Mouse (Mus musculus): ENCODE measurements around the gene Poc1a. TPM values are rescaled to one million over a fixed set of nuclear protein-coding genes. Genes with fewer than 3 reads are reported as not detected.

The Poc1a gene
- polyA plus RNA-seq, 1 experiment: 20.6 TPM

DNA sequence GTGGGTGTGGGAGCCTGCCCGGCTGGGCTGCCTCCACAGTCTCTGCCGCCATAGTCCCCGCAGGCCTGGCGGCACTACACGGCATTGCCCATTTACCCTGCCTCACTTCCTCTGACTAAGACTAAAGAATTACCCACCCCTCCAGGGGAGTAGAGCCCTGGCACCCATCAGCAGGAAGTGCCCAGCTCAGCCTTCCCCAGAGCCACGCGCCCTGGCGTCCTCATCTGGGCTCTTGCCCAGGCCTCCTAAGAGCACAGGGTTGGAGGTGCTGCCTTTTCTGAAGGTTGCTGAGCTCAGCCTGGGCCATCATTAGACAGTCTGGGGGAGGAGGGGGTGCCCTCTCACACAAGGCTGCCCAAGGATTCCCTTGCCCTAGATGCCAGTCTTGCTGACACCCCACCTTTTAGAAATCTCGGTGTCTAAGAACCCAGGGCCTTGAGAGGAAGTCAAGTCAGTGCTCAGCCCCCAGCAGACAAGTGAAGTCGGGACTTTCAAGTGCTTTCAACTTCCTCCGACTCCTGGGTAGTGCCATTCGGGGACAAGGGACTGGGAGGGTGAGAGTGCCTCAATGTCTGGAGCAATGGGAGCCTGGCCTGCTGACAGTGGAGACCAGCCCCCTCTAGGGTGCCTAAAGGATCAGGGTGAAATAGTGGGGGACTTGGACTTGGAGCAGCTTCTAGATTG, 105.5 kb downstream of the Poc1a start:
- Histone ChIP-seq H3K79me2 (ENCODE audit: control insufficient read depth, insufficient read depth) (no peaks in the 10 kb centered on the region), H3K4me3 (ENCODE audit: insufficient read depth, poor library complexity, severe bottlenecking) (no peak overlapping the region), H3K27me3 (ENCODE audit: control insufficient read depth, insufficient read depth, insufficient read length) (no peaks in the 10 kb centered on the region), H3K79me3 (ENCODE audit: low read depth) (no peaks in the 10 kb centered on the region), H3ac (ENCODE audit: control insufficient read depth, insufficient read length, low read depth) (no peak overlapping the region), H3K36me3 (ENCODE audit: control insufficient read depth, insufficient read depth) (no peaks in the 10 kb centered on the region)
- no peak for TF ChIP-seq MAX (IDR thresholded peaks at IDR 0.05)
- no peak for TF ChIP-seq CTCF (IDR thresholded peaks at IDR 0.05; ENCODE audit: control insufficient read depth, insufficient read depth, insufficient read length)

DNA sequence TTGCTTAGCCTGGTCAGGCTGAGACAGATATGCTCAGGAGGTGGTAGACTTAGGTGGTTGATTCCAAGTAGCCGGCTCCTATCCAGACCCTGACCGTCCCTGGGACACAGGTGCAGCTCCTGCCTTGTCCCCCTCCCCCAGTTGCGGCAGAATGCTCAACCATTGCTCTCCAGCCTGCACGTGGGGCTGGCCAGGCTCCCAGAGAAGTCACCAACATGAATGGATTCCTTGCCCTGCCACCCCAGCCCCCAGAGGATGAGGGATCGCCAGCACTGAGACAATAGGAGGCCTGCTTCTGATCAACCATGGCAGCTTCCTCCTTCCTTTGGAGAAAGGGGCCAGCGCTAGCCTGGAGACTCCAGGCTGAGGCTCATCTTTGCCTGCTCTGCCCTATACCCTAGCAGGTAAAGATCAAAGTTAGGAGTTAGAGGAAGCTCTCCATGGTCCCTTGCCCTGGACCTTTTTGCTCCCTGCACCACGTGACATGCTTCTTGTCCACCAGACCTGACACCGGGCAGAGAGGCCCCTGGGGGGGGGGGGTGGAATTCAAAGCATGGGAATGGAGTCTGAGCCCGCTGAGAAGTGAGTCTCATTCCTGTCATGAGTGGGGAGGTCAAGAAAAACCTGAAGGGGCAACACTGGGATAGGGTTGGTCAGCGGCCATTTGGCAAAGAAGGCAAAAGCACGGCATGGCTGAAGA, 112.1 kb downstream of the Poc1a start:
- H3K27me3 ChIP-seq (ENCODE audit: control insufficient read depth, insufficient read depth, insufficient read length): no peaks in the 10 kb centered on the region
- TF ChIP-seq MYOG (IDR thresholded peaks at IDR 0.05; ENCODE audit: control insufficient read depth, extremely low read depth, insufficient read length) (no peak), CEBPB (IDR thresholded peaks at IDR 0.05; ENCODE audit: low read depth) (no peak), CTCF (IDR thresholded peaks at IDR 0.05; ENCODE audit: control insufficient read depth, insufficient read depth, insufficient read length) (no peak), MAX (IDR thresholded peaks at IDR 0.05) (no peak), FOSL1 (IDR thresholded peaks at IDR 0.05; ENCODE audit: insufficient read depth, low read length, poor library complexity, severe bottlenecking) (no peak), MYOD1 (IDR thresholded peaks at IDR 0.05; ENCODE audit: control insufficient read depth, insufficient read length, low read depth) (no peak), USF1 (IDR thresholded peaks at IDR 0.05; ENCODE audit: low read depth) (no peak)
- no peak overlapping the region for H3K4me3 ChIP-seq (ENCODE audit: insufficient read depth, poor library complexity, severe bottlenecking)
- H3K36me3 ChIP-seq (ENCODE audit: control insufficient read depth, insufficient read depth): no peaks in the 10 kb centered on the region
- H3K79me2 ChIP-seq (ENCODE audit: control insufficient read depth, insufficient read depth): no peaks in the 10 kb centered on the region
- H3K79me3 ChIP-seq (ENCODE audit: low read depth): no peaks in the 10 kb centered on the region
- H3ac ChIP-seq (ENCODE audit: control insufficient read depth, insufficient read length, low read depth): no peak overlapping the region

DNA sequence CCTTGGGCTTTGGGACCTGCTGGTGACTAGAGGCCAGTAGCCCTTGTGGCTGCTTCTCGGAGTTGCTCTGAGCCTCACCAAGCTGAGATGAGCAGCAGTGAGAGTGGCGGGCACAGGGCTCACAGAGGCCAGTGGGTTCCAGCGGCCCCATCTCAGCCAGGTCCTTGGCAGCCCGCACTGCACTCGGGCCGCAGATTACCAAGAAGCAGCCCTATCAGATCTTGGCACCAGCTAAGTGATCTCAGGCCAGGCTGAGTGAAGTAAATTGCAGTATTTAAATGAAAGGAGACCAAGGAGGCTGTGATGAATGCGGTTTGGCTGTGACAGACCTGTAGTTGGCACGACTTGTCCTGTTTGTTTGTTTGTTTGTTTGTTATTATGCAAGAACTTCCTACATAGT, 112.7 kb downstream of the Poc1a start:
- no peaks in the 10 kb centered on the region for H3K79me3 ChIP-seq (ENCODE audit: low read depth)
- H3K27me3 ChIP-seq (ENCODE audit: control insufficient read depth, insufficient read depth, insufficient read length): no peaks in the 10 kb centered on the region
- no peaks in the 10 kb centered on the region for H3K79me2 ChIP-seq (ENCODE audit: control insufficient read depth, insufficient read depth)
- no peak for TF ChIP-seq MAX (IDR thresholded peaks at IDR 0.05)
- no peak overlapping the region for H3K4me3 ChIP-seq (ENCODE audit: insufficient read depth, poor library complexity, severe bottlenecking)
- H3ac ChIP-seq (ENCODE audit: control insufficient read depth, insufficient read length, low read depth): no peak overlapping the region
- H3K36me3 ChIP-seq (ENCODE audit: control insufficient read depth, insufficient read depth): no peaks in the 10 kb centered on the region

DNA sequence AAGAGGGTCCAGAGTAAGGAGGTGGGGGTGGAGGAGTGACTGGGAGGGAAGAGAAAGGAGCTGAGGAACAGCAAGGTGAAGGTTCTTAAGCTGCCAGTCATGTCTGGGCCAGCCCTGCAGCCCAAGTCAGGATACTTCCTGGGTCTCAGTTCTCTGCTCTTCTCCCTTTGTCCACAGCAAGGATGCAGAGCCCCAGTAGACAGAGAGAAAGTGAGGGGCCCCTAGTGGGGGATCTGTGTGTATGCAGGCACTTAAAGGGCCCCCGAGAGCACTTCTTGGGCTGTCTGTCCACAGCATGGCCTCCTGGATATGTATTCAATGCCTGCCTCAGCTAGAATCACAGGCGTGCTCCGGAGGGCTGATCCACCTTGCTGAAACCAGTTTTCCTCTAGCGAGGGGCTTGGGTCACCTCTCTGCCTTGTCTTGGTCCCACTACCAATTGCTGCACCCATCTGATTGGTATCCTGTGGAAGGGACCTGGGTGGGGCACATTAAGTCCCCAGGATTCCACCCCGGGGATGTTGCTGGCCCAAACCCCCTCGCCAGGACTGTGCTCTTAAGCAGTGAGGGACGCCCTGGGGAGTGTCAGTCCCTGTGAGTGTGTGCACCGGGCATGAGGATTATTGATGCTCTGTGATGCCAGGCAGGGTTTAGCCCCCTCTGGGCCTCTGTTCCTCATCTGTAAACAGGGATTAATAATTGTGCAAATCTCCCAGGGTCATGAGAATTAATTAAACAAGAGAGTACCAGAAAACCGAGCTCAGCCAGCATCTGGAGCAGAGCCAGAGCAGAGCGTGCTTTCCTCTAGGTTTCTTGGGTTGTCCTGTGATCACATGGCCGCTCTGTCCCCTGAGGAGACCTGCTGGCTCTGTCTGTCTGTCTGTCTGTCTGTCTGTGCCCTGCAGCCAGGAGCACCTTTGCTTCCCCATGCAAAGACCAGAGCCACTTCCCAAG, 114.1 kb downstream of the Poc1a start:
- Histone ChIP-seq H3ac (ENCODE audit: control insufficient read depth, insufficient read length, low read depth) (no peak overlapping the region), H3K4me3 (ENCODE audit: insufficient read depth, poor library complexity, severe bottlenecking) (no peak overlapping the region), H3K27me3 (ENCODE audit: control insufficient read depth, insufficient read depth, insufficient read length) (no peaks in the 10 kb centered on the region), H3K36me3 (ENCODE audit: control insufficient read depth, insufficient read depth) (no peaks in the 10 kb centered on the region), H3K79me2 (ENCODE audit: control insufficient read depth, insufficient read depth) (no peaks in the 10 kb centered on the region), H3K79me3 (ENCODE audit: low read depth) (no peaks in the 10 kb centered on the region)
- TF ChIP-seq FOSL1 (IDR thresholded peaks at IDR 0.05; ENCODE audit: insufficient read depth, low read length, poor library complexity, severe bottlenecking): no peak
- no peak for TF ChIP-seq CEBPB (IDR thresholded peaks at IDR 0.05; ENCODE audit: low read depth)
- no peak for TF ChIP-seq MYOD1 (IDR thresholded peaks at IDR 0.05; ENCODE audit: control insufficient read depth, insufficient read length, low read depth)
- no peak for TF ChIP-seq MAX (IDR thresholded peaks at IDR 0.05)
- no peak for TF ChIP-seq CTCF (IDR thresholded peaks at IDR 0.05; ENCODE audit: control insufficient read depth, insufficient read depth, insufficient read length)
- no peak for TF ChIP-seq USF1 (IDR thresholded peaks at IDR 0.05; ENCODE audit: low read depth)
- TF ChIP-seq MYOG (IDR thresholded peaks at IDR 0.05; ENCODE audit: control insufficient read depth, extremely low read depth, insufficient read length): no peak

DNA sequence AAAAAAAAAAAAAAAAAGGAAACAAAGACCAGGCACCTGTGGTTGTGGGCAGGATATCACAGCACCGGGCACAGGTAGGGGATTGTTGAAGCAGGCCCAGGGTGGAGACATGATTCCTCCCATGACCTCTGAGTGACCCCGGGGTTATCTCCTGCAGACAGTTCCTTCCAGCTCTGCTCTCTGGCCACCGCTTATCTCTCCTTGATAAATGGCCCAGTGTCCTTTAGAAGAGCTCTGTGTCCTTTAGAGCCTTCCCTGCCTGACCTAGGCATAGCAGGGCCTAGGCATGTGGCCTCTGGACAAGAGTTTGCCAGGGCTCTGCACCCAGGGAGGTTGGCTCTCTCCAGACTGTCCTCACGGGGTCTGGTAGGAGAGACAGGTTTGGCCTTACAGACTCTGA, 116.9 kb downstream of the Poc1a start:
- Histone ChIP-seq H3K36me3 (ENCODE audit: control insufficient read depth, insufficient read depth) (no peaks in the 10 kb centered on the region), H3K79me2 (ENCODE audit: control insufficient read depth, insufficient read depth) (no peaks in the 10 kb centered on the region), H3K79me3 (ENCODE audit: low read depth) (no peaks in the 10 kb centered on the region), H3K27me3 (ENCODE audit: control insufficient read depth, insufficient read depth, insufficient read length) (no peaks in the 10 kb centered on the region), H3K4me3 (ENCODE audit: insufficient read depth, poor library complexity, severe bottlenecking) (no peak overlapping the region), H3ac (ENCODE audit: control insufficient read depth, insufficient read length, low read depth) (no peak overlapping the region)
- TF ChIP-seq CTCF (IDR thresholded peaks at IDR 0.05; ENCODE audit: control insufficient read depth, insufficient read depth, insufficient read length) (no peak), USF1 (IDR thresholded peaks at IDR 0.05; ENCODE audit: low read depth) (no peak), MAX (IDR thresholded peaks at IDR 0.05) (no peak), FOSL1 (IDR thresholded peaks at IDR 0.05; ENCODE audit: insufficient read depth, low read length, poor library complexity, severe bottlenecking) (no peak)
